Mouse (Mus musculus): ENCODE data around the gene Prkce. TPM values are rescaled to one million over a fixed set of nuclear protein-coding genes. Genes with fewer than 3 reads are reported as not detected.

Prkce gene
- total RNA-seq, 2 experiments from 2014 or later: 9.3 to 10.2 TPM

- TF ChIP-seq CTCF (IDR thresholded peaks at IDR 0.05): no peak
- Histone ChIP-seq H3K4me3 (no peak overlapping the region), H3K27ac (no peak overlapping the region)
- intact Hi-C loops (cut with DNase I): no loop called here
- DNase-seq: no peak
Measured at GRCm38 (mm10) chr17:86533549-86533851, 365.9 kb downstream of the Prkce start.

GRCm38 (mm10) chr17:86535096-86535495 is 367.5 kb downstream of the Prkce start:
- intact Hi-C loops (cut with DNase I): loop anchor here (2.0 to 5.0 kb wide), 3 partner anchors 57 to 372 kb away; partner anchors contain the start of gene Epas1
- H3K27ac ChIP-seq: peak overlapping the region; percentile 85
- no peak for TF ChIP-seq CTCF (IDR thresholded peaks at IDR 0.05)
- H3K4me3 ChIP-seq: no peak overlapping the region
- no peak for DNase-seq

GRCm38 (mm10) chr17:86535827-86536656 is 368.5 kb downstream of the Prkce start:
- peak; percentile 96 for TF ChIP-seq CTCF (IDR thresholded peaks at IDR 0.05)
- intact Hi-C loops (cut with DNase I): loop anchor here (2.0 to 5.0 kb wide), 5 partner anchors 56 to 371 kb away; partner anchors contain the start of gene Epas1
- H3K4me3 ChIP-seq: peak overlapping the region; percentile 67
- H3K27ac ChIP-seq: peak overlapping the region; percentile 85
- peak; percentile 72 for DNase-seq

- no peak overlapping the region for H3K4me3 ChIP-seq
- no peak for DNase-seq
- peak overlapping the region; percentile 35; the same call in 1 of the 2 replicates for H3K27ac ChIP-seq
- intact Hi-C loops (cut with DNase I): loop anchor here (5.0 kb wide), 2 partner anchors 52 to 367 kb away; no protein-coding TSS in a partner anchor
- no peak for TF ChIP-seq CTCF (IDR thresholded peaks at IDR 0.05)
Measured at GRCm38 (mm10) chr17:86539881-86540430, 372.4 kb downstream of the Prkce start.

- intact Hi-C loops (cut with DNase I): no loop called here
- no peak for TF ChIP-seq CTCF (IDR thresholded peaks at IDR 0.05)
- H3K27ac ChIP-seq: no peak overlapping the region
- H3K4me3 ChIP-seq: no peak overlapping the region
- no peak for DNase-seq
Measured at GRCm38 (mm10) chr17:86546529-86546928, 378.9 kb downstream of the Prkce start.

- H3K27ac ChIP-seq: no peak overlapping the region
- DNase-seq: no peak
- intact Hi-C loops (cut with DNase I): no loop called here
- H3K4me3 ChIP-seq: no peak overlapping the region
- no peak for TF ChIP-seq CTCF (IDR thresholded peaks at IDR 0.05)
Measured at GRCm38 (mm10) chr17:86549128-86549527, 381.5 kb downstream of the Prkce start.

GRCm38 (mm10) chr17:86551561-86551960 is 384.0 kb downstream of the Prkce start:
- no peak for DNase-seq
- Histone ChIP-seq H3K4me3 (no peak overlapping the region), H3K27ac (no peak overlapping the region)
- intact Hi-C loops (cut with DNase I): no loop called here
- no peak for TF ChIP-seq CTCF (IDR thresholded peaks at IDR 0.05)

GRCm38 (mm10) chr17:86551995-86552394 is 384.4 kb downstream of the Prkce start:
- intact Hi-C loops (cut with DNase I): no loop called here
- DNase-seq: no peak
- Histone ChIP-seq H3K4me3 (no peak overlapping the region), H3K27ac (no peak overlapping the region)
- TF ChIP-seq CTCF (IDR thresholded peaks at IDR 0.05): no peak

GRCm38 (mm10) chr17:86559206-86559891 is 391.8 kb downstream of the Prkce start:
- Histone ChIP-seq H3K27ac (peak overlapping the region; percentile 58; the same call in 1 of the 2 replicates), H3K4me3 (peak overlapping the region; percentile 42)
- DNase-seq: no peak
- no peak for TF ChIP-seq CTCF (IDR thresholded peaks at IDR 0.05)
- intact Hi-C loops (cut with DNase I): no loop called here

- intact Hi-C loops (cut with DNase I): no loop called here
- Histone ChIP-seq H3K4me3 (no peak overlapping the region), H3K27ac (no peak overlapping the region)
- no peak for TF ChIP-seq CTCF (IDR thresholded peaks at IDR 0.05)
- no peak for DNase-seq
Measured at GRCm38 (mm10) chr17:86560499-86560898, 392.9 kb downstream of the Prkce start.

- DNase-seq: no peak
- intact Hi-C loops (cut with DNase I): no loop called here
- TF ChIP-seq CTCF (IDR thresholded peaks at IDR 0.05): no peak
- Histone ChIP-seq H3K4me3 (no peak overlapping the region), H3K27ac (no peak overlapping the region)
Measured at GRCm38 (mm10) chr17:86570491-86570890, 402.9 kb downstream of the Prkce start.

- Histone ChIP-seq H3K4me3 (no peak overlapping the region), H3K27ac (no peak overlapping the region)
- DNase-seq: no peak
- intact Hi-C loops (cut with DNase I): no loop called here
- no peak for TF ChIP-seq CTCF (IDR thresholded peaks at IDR 0.05)
Measured at GRCm38 (mm10) chr17:86571266-86571665, 403.7 kb downstream of the Prkce start.

GRCm38 (mm10) chr17:86572136-86572535 is 404.6 kb downstream of the Prkce start:
- TF ChIP-seq CTCF (IDR thresholded peaks at IDR 0.05): no peak
- no peak for DNase-seq
- no peak overlapping the region for H3K27ac ChIP-seq
- H3K4me3 ChIP-seq: no peak overlapping the region
- intact Hi-C loops (cut with DNase I): no loop called here

Measured in gastrocnemius, adult 2 months (tissue).